Mouse (Mus musculus) stomach, embryonic 14.5 days (tissue): ENCODE data around the gene Adssl1. TPM values are rescaled to one million over a fixed set of nuclear protein-coding genes. Genes with fewer than 3 reads are reported as not detected.
A peak's percentile ranks its signal among the peaks of the same experiment; 100 is the strongest.

Experiments
- ATAC-seq: fragments of 200-750 bp; cut with Nextera tagmentation; 2 replicates; pipeline ENCODE4 v1.8.0; 2017; ENCODE audit warnings: low read depth, moderate TSS enrichment; ENCODE audit not compliant: insufficient number of reproducible peaks, insufficient read depth, low FRiP score
- H3K27ac ChIP-seq: fragments of 300-500 bp; sonication (generic); 2 replicates; pipeline ENCODE4 v1.5.1; 2014; ENCODE audit warnings: mild to moderate bottlenecking, low read length, moderate library complexity, mixed read lengths
- H3K27me3 ChIP-seq: fragments of 300-500 bp; sonication (generic); 2 replicates; pipeline ENCODE4 v1.6.1; 2014; ENCODE audit warnings: low read length, control low read depth, mixed read lengths; ENCODE audit not compliant: control insufficient read depth, insufficient read depth
- H3K36me3 ChIP-seq: fragments of 300-500 bp; sonication (generic); 2 replicates; pipeline ENCODE4 v1.6.1; 2014; ENCODE audit warnings: mild to moderate bottlenecking, control low read depth, low read length, moderate library complexity, mixed read lengths; ENCODE audit not compliant: control insufficient read depth, insufficient read depth
- H3K4me1 ChIP-seq: fragments of 300-500 bp; sonication (generic); 2 replicates; pipeline ENCODE4 v1.6.1; 2014; ENCODE audit warnings: low read length, control low read depth, mixed read lengths; ENCODE audit not compliant: control insufficient read depth, insufficient read depth
- H3K4me2 ChIP-seq: fragments of 300-500 bp; sonication (generic); replicated peaks from 2 replicates; pipeline ENCODE4 v1.6.1; 2014; ENCODE audit warnings: low read depth, low read length, control low read depth
- H3K4me3 ChIP-seq: fragments of 300-500 bp; sonication (generic); 2 replicates; pipeline ENCODE4 v1.5.1; 2014; ENCODE audit warnings: low read depth, low read length, control low read depth
- H3K9ac ChIP-seq: fragments of 300-500 bp; sonication (generic); replicated peaks from 2 replicates; pipeline ENCODE4 v1.6.1; 2014; ENCODE audit warnings: low read depth, mild to moderate bottlenecking, control low read depth, low read length, moderate library complexity, mixed read lengths
- H3K9me3 ChIP-seq: fragments of 300-500 bp; sonication (generic); 2 replicates; pipeline ENCODE4 v1.6.1; 2016; ENCODE audit warnings: low read depth, low read length, control low read depth; ENCODE audit not compliant: control insufficient read depth
- WGBS: fragments of 180-500 bp; shearing (Covaris S2); extraction: QIAGEN DNeasy Blood & Tissue Kit; methylation state at CpG from one replicate; pipeline ENCODE4 v1.1.7; 2014; 5-methylcytosine and 5-hydroxymethylcytosine counted together
- microRNA-seq: library from miRNA; unstranded; fragments of <30 nt; microRNA quantifications from one replicate; pipeline ENCODE4, GENCODE M21; 2016
- polyA plus RNA-seq: library from polyadenylated mRNA; unstranded; fragments of >200 nt; fragmentation: Nextera tagmentation; extraction: Ambion mirVana; gene quantifications from 2 replicates; pipeline ENCODE4 v1.2.1, GENCODE M21; 2014

The Adssl1 gene
- polyA plus RNA-seq, 1 experiment from 2014 or later = 3.1 TPM

- 22% methylated on average over 19 of the region's 19 CpGs for WGBS
- H3K36me3 ChIP-seq = no peaks in the 10 kb centered on the region; the same call in 1 of the 2 replicates
Measured at GRCm38 (mm10) chr12:112677943-112678554, 58.2 kb downstream of the Adssl1 start.

DNA sequence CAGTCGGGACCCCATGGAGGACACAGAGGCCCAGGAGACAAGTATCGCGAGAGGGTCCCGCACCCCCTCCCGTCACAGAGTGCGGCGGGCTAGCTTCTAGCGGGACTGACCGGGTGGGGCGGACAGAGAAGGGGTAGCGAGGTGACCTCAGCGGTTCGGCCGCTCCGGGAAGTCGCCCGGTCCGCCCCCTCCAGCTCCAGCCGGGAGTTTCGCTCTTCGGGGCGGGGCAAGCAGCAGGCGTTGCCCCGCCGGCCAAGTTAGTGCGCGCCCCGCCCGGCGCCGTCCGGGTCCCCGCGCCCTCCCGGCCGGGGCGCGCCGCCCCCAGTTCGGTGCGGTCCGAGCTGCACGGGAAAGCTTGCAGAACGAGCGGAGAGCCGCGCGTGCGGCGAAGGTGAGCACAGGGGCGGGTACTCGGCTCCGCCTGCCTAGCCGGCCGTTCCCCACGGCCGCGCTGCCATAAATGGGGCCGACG lies 58.7 kb downstream of the Adssl1 start, which contains the start of gene Zbtb42:
Gene Zbtb42, plus strand, starts transcription at position 274 of the 472 bp plus-strand sequence.
- Histone ChIP-seq H3K4me3 (peak within 1 kb of the TSS; percentile 71), H3K36me3 (no peaks in the 10 kb centered on the region; the same call in 1 of the 2 replicates), H3K4me2 (peak within 1 kb of the TSS; percentile 94), H3K27ac (peak within 1 kb of the TSS; percentile 95), H3K27me3 (no peaks in the 10 kb centered on the region), H3K4me1 (peaks cover 33% of the 10 kb centered on the region), H3K9ac (peak within 1 kb of the TSS; percentile 52), H3K9me3 (no peaks in the 10 kb centered on the region)
- ATAC-seq = peak; percentile 46
- WGBS = under 1% methylated on average over 60 of the region's 60 CpGs

More at GRCm38 (mm10) chr12:112677943-112678554, 58.2 kb downstream of the Adssl1 start:
- peak overlapping the region; percentile 52 for H3K9ac ChIP-seq
- peak overlapping the region; percentile 94 for H3K4me2 ChIP-seq
- no peak for ATAC-seq
- H3K4me1 ChIP-seq = peaks cover 31% of the 10 kb centered on the region
- no peaks in the 10 kb centered on the region for H3K27me3 ChIP-seq
- H3K9me3 ChIP-seq = no peaks in the 10 kb centered on the region
- peak overlapping the region; percentile 95 for H3K27ac ChIP-seq
- peak overlapping the region; percentile 71 for H3K4me3 ChIP-seq

- H3K4me2 ChIP-seq = peak overlapping the region; percentile 94
- H3K4me3 ChIP-seq = peak overlapping the region; percentile 71
- no peaks in the 10 kb centered on the region for H3K9me3 ChIP-seq
- H3K4me1 ChIP-seq = peaks cover 33% of the 10 kb centered on the region
- ATAC-seq = peak; percentile 68
- peak overlapping the region; percentile 52 for H3K9ac ChIP-seq
- 4% methylated on average over 75 of the region's 87 CpGs for WGBS
- no peaks in the 10 kb centered on the region; the same call in 1 of the 2 replicates for H3K36me3 ChIP-seq
- H3K27me3 ChIP-seq = no peaks in the 10 kb centered on the region
- H3K27ac ChIP-seq = peak overlapping the region; percentile 95
Measured at GRCm38 (mm10) chr12:112679027-112679996, 59.5 kb downstream of the Adssl1 start.

DNA sequence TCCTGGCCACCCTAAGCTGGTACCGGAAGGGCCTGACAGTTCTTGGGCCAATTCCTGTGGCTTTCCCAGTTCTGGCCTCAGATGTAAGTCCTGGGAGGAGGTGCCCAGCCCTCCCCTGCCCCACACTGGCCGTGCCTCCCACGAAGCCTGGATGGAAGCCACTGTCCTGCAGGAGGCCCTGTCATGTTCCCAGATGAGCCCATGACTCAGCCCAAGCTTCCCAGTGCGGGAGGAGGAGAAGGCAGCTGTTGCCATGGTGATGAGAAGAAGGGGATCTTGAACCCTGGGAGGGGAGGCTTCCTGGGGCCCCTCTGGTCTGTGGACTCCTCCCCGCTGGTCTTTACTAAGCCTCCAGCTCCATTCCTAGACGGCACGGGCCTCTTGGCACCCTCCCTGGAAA lies 63.5 kb downstream of the Adssl1 start:
- Histone ChIP-seq H3K36me3 (no peaks in the 10 kb centered on the region; the same call in 1 of the 2 replicates), H3K9ac (no peak overlapping the region), H3K27ac (no peak overlapping the region), H3K4me3 (no peak overlapping the region), H3K4me1 (peaks cover 10% of the 10 kb centered on the region), H3K27me3 (no peaks in the 10 kb centered on the region), H3K9me3 (no peaks in the 10 kb centered on the region), H3K4me2 (no peak overlapping the region)
- no peak for ATAC-seq
- 53% methylated on average over 7 of the region's 7 CpGs for WGBS

- no peak for ATAC-seq
- WGBS = 45% methylated on average over 15 of the region's 15 CpGs
Measured at GRCm38 (mm10) chr12:112688458-112688857, 68.6 kb downstream of the Adssl1 start.

More at GRCm38 (mm10) chr12:112688458-112688857, 68.6 kb downstream of the Adssl1 start:
- Histone ChIP-seq H3K4me1 (peaks cover 7% of the 10 kb centered on the region), H3K9ac (no peak overlapping the region), H3K36me3 (no peaks in the 10 kb centered on the region), H3K4me3 (no peak overlapping the region), H3K9me3 (no peaks in the 10 kb centered on the region), H3K27ac (no peak overlapping the region), H3K4me2 (no peak overlapping the region), H3K27me3 (no peaks in the 10 kb centered on the region)

Small RNAs within 50 kb of the gene (microRNA-seq; reads per million reads assigned to microRNA genes)
- not detected for gene Mir6939

Other genes with a start within 250 kb of the Adssl1 start
- 0.27 and 0.30 TPM in 2 replicates for gene A530016L24Rik, start 130.6 kb upstream of the Adssl1 start, polyA plus RNA-seq
- 2.1 and 2.7 TPM in 2 replicates for gene Tmem179, start 103.3 kb upstream of the Adssl1 start, polyA plus RNA-seq
- 4.4 and 5.0 TPM in 2 replicates for gene Inf2, start 31.3 kb upstream of the Adssl1 start, polyA plus RNA-seq
- gene Siva1, start 24.6 kb downstream of the Adssl1 start, polyA plus RNA-seq = 250 and 274 TPM in 2 replicates
- 55.6 and 64.6 TPM in 2 replicates for gene Akt1, start 54.8 kb downstream of the Adssl1 start, polyA plus RNA-seq
- 10.9 and 14.2 TPM in 2 replicates for gene Zbtb42, start 58.8 kb downstream of the Adssl1 start, polyA plus RNA-seq
- gene Cep170b, start 100.4 kb downstream of the Adssl1 start, polyA plus RNA-seq = 15.8 and 16.2 TPM in 2 replicates
- 12.9 and 13.3 TPM in 2 replicates for gene Pld4, start 140.6 kb downstream of the Adssl1 start, polyA plus RNA-seq
- gene Ahnak2, start 182.6 kb downstream of the Adssl1 start, polyA plus RNA-seq = 4.6 and 5.0 TPM in 2 replicates
- 6.1 and 8.2 TPM in 2 replicates for gene Clba1, start 188.9 kb downstream of the Adssl1 start, polyA plus RNA-seq
- 123 and 130 TPM in 2 replicates for gene Cdca4, start 209.4 kb downstream of the Adssl1 start, polyA plus RNA-seq
- 0.26 and 0.52 TPM in 2 replicates for gene Gpr132, start 248.2 kb downstream of the Adssl1 start, polyA plus RNA-seq